Mouse (Mus musculus) testis, adult 2 months (tissue): ENCODE data around the gene Tfrc.

Source experiments
- CTCF ChIP-seq: fragments of 200-500 bp; IDR thresholded peaks from 2 replicates; pipeline ENCODE4 v1.5.1; 2012; ENCODE audit warnings: low read depth, mild to moderate bottlenecking, inconsistent platforms, low read length, moderate library complexity; ENCODE audit not compliant: control insufficient read depth, insufficient read depth, insufficient replicate concordance
- POLR2A ChIP-seq: fragments of 200-500 bp; IDR thresholded peaks from 2 replicates; pipeline ENCODE4 v1.6.1; 2012; ENCODE audit warnings: low read depth, mild to moderate bottlenecking, inconsistent platforms, low read length, moderate library complexity; ENCODE audit not compliant: control insufficient read depth

DNA sequence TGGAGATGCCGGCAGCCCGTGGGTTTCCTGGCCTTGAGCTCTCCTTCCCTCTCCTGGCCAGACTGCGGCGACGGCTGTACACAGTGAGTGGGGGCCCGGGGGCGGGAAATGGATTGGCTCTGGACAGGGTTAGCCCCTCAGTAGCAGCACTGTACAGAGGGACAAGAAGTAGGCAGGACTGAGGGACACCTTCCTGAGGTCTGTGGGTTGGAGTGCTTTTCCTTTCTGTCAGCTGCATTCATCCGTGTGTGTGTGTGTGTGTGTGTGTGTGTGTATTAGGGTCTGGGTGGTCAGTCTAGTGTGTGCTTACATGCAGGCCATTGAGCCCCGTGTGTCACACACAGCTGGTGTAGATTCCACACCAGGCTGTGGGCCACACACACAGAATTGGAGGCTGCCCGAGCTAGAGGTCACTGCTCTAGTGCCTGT lies 52.8 kb downstream of the Tfrc start:
- no peak for TF ChIP-seq CTCF
- no peak for TF ChIP-seq POLR2A
